Mouse (Mus musculus): ENCODE measurements around the gene Hist1h3f. TPM values are rescaled to one million over a fixed set of nuclear protein-coding genes. Genes with fewer than 3 reads are reported as not detected.
"Not testable (repeated sequence)": the region's sequence is repeated elsewhere in the genome, so short reads cannot be mapped to it uniquely, and the experiment has no call there.

Hist1h3f gene
- polyA plus RNA-seq, 1 experiment from 2014 or later: 3.2 TPM

GRCm38 (mm10) chr13:23554393-23554792, 10.5 kb downstream of the Hist1h3f start:
- H3K27ac ChIP-seq: peak overlapping the region; percentile 100
- peak overlapping the region; percentile 66 for H3K4me3 ChIP-seq (replicated peaks)
- peaks cover 5% of the 10 kb centered on the region for H3K4me1 ChIP-seq (replicated peaks)
- no peaks in the 10 kb centered on the region for H3K27me3 ChIP-seq
- WGBS: 21% methylated on average over 9 of the region's 9 CpGs
- peak overlapping the region; percentile 90 for H3K4me2 ChIP-seq
- ATAC-seq (ENCODE audit: insufficient number of reproducible peaks, insufficient read depth, low FRiP score, low TSS enrichment, low read depth): no peak
- H3K9me3 ChIP-seq: no peaks in the 10 kb centered on the region
- peak overlapping the region; percentile 86 for H3K9ac ChIP-seq (replicated peaks)
- no peaks in the 10 kb centered on the region for H3K36me3 ChIP-seq

- H3K4me1 ChIP-seq (replicated peaks): peaks cover 5% of the 10 kb centered on the region
- H3K4me3 ChIP-seq (replicated peaks): peak overlapping the region; percentile 66
- no peaks in the 10 kb centered on the region for H3K9me3 ChIP-seq
- ATAC-seq (ENCODE audit: insufficient number of reproducible peaks, insufficient read depth, low FRiP score, low TSS enrichment, low read depth): peak; percentile 90
- H3K4me2 ChIP-seq: peak overlapping the region; percentile 90
- H3K27me3 ChIP-seq: no peaks in the 10 kb centered on the region
- H3K36me3 ChIP-seq: no peaks in the 10 kb centered on the region
- H3K9ac ChIP-seq (replicated peaks): peak overlapping the region; percentile 86
- under 1% methylated on average over 54 of the region's 54 CpGs for WGBS
- peak overlapping the region; percentile 100 for H3K27ac ChIP-seq
Observed at GRCm38 (mm10) chr13:23554925-23555838, 11.3 kb downstream of the Hist1h3f start.

GRCm38 (mm10) chr13:23555839-23556416, 12.1 kb downstream of the Hist1h3f start:
- Histone ChIP-seq H3K9me3 (no peaks in the 10 kb centered on the region), H3K36me3 (no peaks in the 10 kb centered on the region), H3K4me2 (peak overlapping the region; percentile 90), H3K4me3 (replicated peaks) (peak overlapping the region; percentile 66), H3K4me1 (replicated peaks) (peaks cover under 1% of the 10 kb centered on the region; the same call in 1 of the 2 replicates), H3K27ac (peak overlapping the region; percentile 100), H3K9ac (replicated peaks) (peak overlapping the region; percentile 86), H3K27me3 (no peaks in the 10 kb centered on the region)
- under 1% methylated on average over 18 of the region's 18 CpGs for WGBS
- peak; percentile 71 for ATAC-seq (ENCODE audit: insufficient number of reproducible peaks, insufficient read depth, low FRiP score, low TSS enrichment, low read depth)

- WGBS: 66% methylated on average over 3 of the region's 3 CpGs
- peak overlapping the region; percentile 72 for H3K27ac ChIP-seq
- no peaks in the 10 kb centered on the region for H3K9me3 ChIP-seq
- no peaks in the 10 kb centered on the region; the same call in 1 of the 2 replicates for H3K4me1 ChIP-seq (replicated peaks)
- H3K36me3 ChIP-seq: no peaks in the 10 kb centered on the region
- no peak overlapping the region for H3K9ac ChIP-seq (replicated peaks)
- H3K27me3 ChIP-seq: no peaks in the 10 kb centered on the region
- no peak overlapping the region for H3K4me3 ChIP-seq (replicated peaks)
- ATAC-seq (ENCODE audit: insufficient number of reproducible peaks, insufficient read depth, low FRiP score, low TSS enrichment, low read depth): no peak
- peak overlapping the region; percentile 90 for H3K4me2 ChIP-seq
Observed at GRCm38 (mm10) chr13:23556906-23557305, 13.1 kb downstream of the Hist1h3f start.

GRCm38 (mm10) chr13:23560699-23561098, 16.8 kb downstream of the Hist1h3f start:
- Histone ChIP-seq H3K4me3 (replicated peaks) (0 out of 2 replicates have a peak overlapping the region, but pooled peaks have one; percentile 9), H3K4me2 (peak overlapping the region; percentile 37), H3K27ac (peak overlapping the region; percentile 83)
- WGBS: 26% methylated on average over 2 of the region's 2 CpGs
- not testable (repeated sequence) for H3K36me3 ChIP-seq; ATAC-seq (ENCODE audit: insufficient number of reproducible peaks, insufficient read depth, low FRiP score, low TSS enrichment, low read depth); H3K4me1 ChIP-seq (replicated peaks); H3K9me3 ChIP-seq; H3K27me3 ChIP-seq; H3K9ac ChIP-seq (replicated peaks)

GRCm38 (mm10) chr13:23561531-23561882, 17.7 kb downstream of the Hist1h3f start:
- not testable (repeated sequence) for H3K36me3 ChIP-seq; H3K9me3 ChIP-seq; ATAC-seq (ENCODE audit: insufficient number of reproducible peaks, insufficient read depth, low FRiP score, low TSS enrichment, low read depth); H3K27me3 ChIP-seq; H3K4me1 ChIP-seq (replicated peaks)
- peak overlapping the region; percentile 43 for H3K4me3 ChIP-seq (replicated peaks)
- WGBS: 0% methylated on average over 2 of the region's 5 CpGs
- peak overlapping the region; percentile 59 for H3K9ac ChIP-seq (replicated peaks)
- peak overlapping the region; percentile 73 for H3K4me2 ChIP-seq
- H3K27ac ChIP-seq: peak overlapping the region; percentile 98

GRCm38 (mm10) chr13:23561883-23562659, 18.2 kb downstream of the Hist1h3f start, which contains the start of gene Hist1h3e:
Hist1h3e (minus strand) TSS chr13:23562369.
- Histone ChIP-seq H3K9ac (replicated peaks) (peak within 1 kb of the TSS; percentile 59), H3K4me3 (replicated peaks) (peak within 1 kb of the TSS; percentile 43), H3K27ac (peak within 1 kb of the TSS; percentile 98), H3K4me2 (peak within 1 kb of the TSS; percentile 73)
- under 1% methylated on average over 62 of the region's 67 CpGs for WGBS
- peak; percentile 98 for ATAC-seq (ENCODE audit: insufficient number of reproducible peaks, insufficient read depth, low FRiP score, low TSS enrichment, low read depth)
- not testable (repeated sequence) for H3K9me3 ChIP-seq; H3K4me1 ChIP-seq (replicated peaks); H3K27me3 ChIP-seq; H3K36me3 ChIP-seq

GRCm38 (mm10) chr13:23562699-23563462, 19.0 kb downstream of the Hist1h3f start:
- Histone ChIP-seq H3K27ac (peak overlapping the region; percentile 98), H3K36me3 (no peaks in the 10 kb centered on the region), H3K4me3 (replicated peaks) (peak overlapping the region; percentile 43), H3K9me3 (no peaks in the 10 kb centered on the region), H3K4me2 (peak overlapping the region; percentile 73), H3K9ac (replicated peaks) (peak overlapping the region; percentile 58), H3K4me1 (replicated peaks) (no peaks in the 10 kb centered on the region), H3K27me3 (no peaks in the 10 kb centered on the region)
- 6% methylated on average over 18 of the region's 18 CpGs for WGBS
- ATAC-seq (ENCODE audit: insufficient number of reproducible peaks, insufficient read depth, low FRiP score, low TSS enrichment, low read depth): no peak; the same call in 1 of the 2 replicates

- Histone ChIP-seq H3K36me3 (no peaks in the 10 kb centered on the region), H3K27me3 (no peaks in the 10 kb centered on the region), H3K9me3 (no peaks in the 10 kb centered on the region), H3K4me3 (replicated peaks) (no peak overlapping the region), H3K27ac (peak overlapping the region; percentile 98; the same call in 1 of the 2 replicates), H3K4me2 (no peak overlapping the region), H3K9ac (replicated peaks) (no peak overlapping the region), H3K4me1 (replicated peaks) (no peaks in the 10 kb centered on the region)
- 94% methylated on average over 2 of the region's 2 CpGs for WGBS
- ATAC-seq (ENCODE audit: insufficient number of reproducible peaks, insufficient read depth, low FRiP score, low TSS enrichment, low read depth): no peak
Observed at GRCm38 (mm10) chr13:23564482-23564881, 20.6 kb downstream of the Hist1h3f start.

GRCm38 (mm10) chr13:23570261-23571021, 26.6 kb downstream of the Hist1h3f start:
- Histone ChIP-seq H3K27ac (peak overlapping the region; percentile 97), H3K4me3 (replicated peaks) (peak overlapping the region; percentile 47), H3K4me2 (peak overlapping the region; percentile 75), H3K9ac (replicated peaks) (peak overlapping the region; percentile 57)
- not testable (repeated sequence) for ATAC-seq (ENCODE audit: insufficient number of reproducible peaks, insufficient read depth, low FRiP score, low TSS enrichment, low read depth); H3K9me3 ChIP-seq; H3K4me1 ChIP-seq (replicated peaks); H3K36me3 ChIP-seq; H3K27me3 ChIP-seq
- WGBS: under 1% methylated on average over 23 of the region's 41 CpGs

All from limb, embryonic 12.5 days (tissue).